Mouse (Mus musculus) heart, adult 18-20 months (tissue): Measurements from ENCODE around the gene Cd2bp2. TPM values are rescaled to one million over a fixed set of nuclear protein-coding genes. Genes with fewer than 3 reads are reported as not detected.
"Not testable (repeated sequence)": the region's sequence is repeated elsewhere in the genome, so short reads cannot be mapped to it uniquely, and the experiment has no call there.

ENCODE experiments used
- DNase-seq, 2 experiments: peaks; one replicate each; pipeline ENCODE4 v3.0.0; 2021 to 2022; ENCODE audit warnings: mixed read lengths in 1 of 2
- total RNA-seq, 2 experiments: library from RNA; stranded (reverse); gene quantifications; 2 replicates each; pipeline ENCODE4 v1.2.3; 2021

The Cd2bp2 gene
- total RNA-seq, 2 experiments from 2014 or later, result 35.1 to 36.9 TPM

- no peak for DNase-seq
Observed at GRCm38 (mm10) chr7:127190672-127191071, 5.2 kb downstream of the Cd2bp2 start.

- DNase-seq, result no peak
Observed at GRCm38 (mm10) chr7:127188305-127189276, 7.3 kb downstream of the Cd2bp2 start.

GRCm38 (mm10) chr7:127187351-127187750 lies 8.5 kb downstream of the Cd2bp2 start:
- DNase-seq, result no peak

GRCm38 (mm10) chr7:127185601-127186000 lies 10.2 kb downstream of the Cd2bp2 start:
- DNase-seq, result no peak

- DNase-seq, result no peak
Observed at GRCm38 (mm10) chr7:127184720-127185119, 11.1 kb downstream of the Cd2bp2 start.

GRCm38 (mm10) chr7:127183828-127184227 lies 12.0 kb downstream of the Cd2bp2 start:
- no peak for DNase-seq

- no peak for DNase-seq
Observed at GRCm38 (mm10) chr7:127183345-127183744, 12.5 kb downstream of the Cd2bp2 start.

GRCm38 (mm10) chr7:127181724-127182123 lies 14.1 kb downstream of the Cd2bp2 start:
- not testable (repeated sequence) for DNase-seq

- no peak for DNase-seq
Observed at GRCm38 (mm10) chr7:127180783-127181182, 15.1 kb downstream of the Cd2bp2 start.

GRCm38 (mm10) chr7:127176937-127177336 lies 18.9 kb downstream of the Cd2bp2 start:
- no peak for DNase-seq

GRCm38 (mm10) chr7:127166501-127166900 lies 29.3 kb downstream of the Cd2bp2 start:
- DNase-seq, result no peak

GRCm38 (mm10) chr7:127165607-127166493 lies 30.0 kb downstream of the Cd2bp2 start:
- DNase-seq, result no peak

GRCm38 (mm10) chr7:127164002-127164401 lies 31.8 kb downstream of the Cd2bp2 start:
- no peak for DNase-seq

GRCm38 (mm10) chr7:127162546-127162945 lies 33.3 kb downstream of the Cd2bp2 start:
- no peak for DNase-seq

GRCm38 (mm10) chr7:127157548-127157947 lies 38.3 kb downstream of the Cd2bp2 start:
- peak; percentile 22 to 54 for DNase-seq

GRCm38 (mm10) chr7:127153477-127153876 lies 42.4 kb downstream of the Cd2bp2 start:
- no peak for DNase-seq

GRCm38 (mm10) chr7:127152464-127152863 lies 43.4 kb downstream of the Cd2bp2 start:
- no peak for DNase-seq

GRCm38 (mm10) chr7:127147901-127148300 lies 47.9 kb downstream of the Cd2bp2 start:
- DNase-seq, result no peak

- DNase-seq, result no peak
Observed at GRCm38 (mm10) chr7:127146267-127146603, 49.6 kb downstream of the Cd2bp2 start.

- DNase-seq, result no peak
Observed at GRCm38 (mm10) chr7:127145387-127146266, 50.2 kb downstream of the Cd2bp2 start.

- DNase-seq, result no peak
Observed at GRCm38 (mm10) chr7:127144412-127144811, 51.4 kb downstream of the Cd2bp2 start.

- DNase-seq, result no peak
Observed at GRCm38 (mm10) chr7:127142666-127143065, 53.2 kb downstream of the Cd2bp2 start.
